Mouse (Mus musculus): ENCODE measurements around the gene Rgs9.

GRCm38 (mm10) chr11:109320361-109320933 lies 22.5 kb upstream of the Rgs9 start:
- TF ChIP-seq ZC3H11A (IDR thresholded peaks at IDR 0.05; ENCODE audit: borderline replicate concordance, low read depth, low read length) (no peak), HCFC1 (IDR thresholded peaks at IDR 0.05; ENCODE audit: borderline replicate concordance, insufficient read depth, low read length) (no peak), CHD2 (IDR thresholded peaks at IDR 0.05; ENCODE audit: low read depth, low read length) (no peak), ZNF384 (IDR thresholded peaks at IDR 0.05; ENCODE audit: low read depth, low read length) (no peak)
